Mouse (Mus musculus) liver, adult 2 months (tissue): ENCODE data around the gene Fkbp3.

Experiments used
- CTCF ChIP-seq: fragments of 200-500 bp; IDR thresholded peaks from 2 replicates; pipeline ENCODE4 v1.5.1; 2011; ENCODE audit warnings: low read depth, low read length, control low read depth
- POLR2A ChIP-seq: fragments of 200-500 bp; IDR thresholded peaks from 2 replicates; pipeline ENCODE4 v1.6.1; 2011; ENCODE audit warnings: low read length, control low read depth; ENCODE audit not compliant: insufficient read depth; ENCODE audit errors: extremely low read depth

GRCm38 (mm10) chr12:65119451-65119850, 45.6 kb upstream of the Fkbp3 start:
- TF ChIP-seq CTCF (no peak), POLR2A (no peak)
